Mouse (Mus musculus): Measurements from ENCODE around the gene Cyp17a1.

The Cyp17a1 gene

DNA sequence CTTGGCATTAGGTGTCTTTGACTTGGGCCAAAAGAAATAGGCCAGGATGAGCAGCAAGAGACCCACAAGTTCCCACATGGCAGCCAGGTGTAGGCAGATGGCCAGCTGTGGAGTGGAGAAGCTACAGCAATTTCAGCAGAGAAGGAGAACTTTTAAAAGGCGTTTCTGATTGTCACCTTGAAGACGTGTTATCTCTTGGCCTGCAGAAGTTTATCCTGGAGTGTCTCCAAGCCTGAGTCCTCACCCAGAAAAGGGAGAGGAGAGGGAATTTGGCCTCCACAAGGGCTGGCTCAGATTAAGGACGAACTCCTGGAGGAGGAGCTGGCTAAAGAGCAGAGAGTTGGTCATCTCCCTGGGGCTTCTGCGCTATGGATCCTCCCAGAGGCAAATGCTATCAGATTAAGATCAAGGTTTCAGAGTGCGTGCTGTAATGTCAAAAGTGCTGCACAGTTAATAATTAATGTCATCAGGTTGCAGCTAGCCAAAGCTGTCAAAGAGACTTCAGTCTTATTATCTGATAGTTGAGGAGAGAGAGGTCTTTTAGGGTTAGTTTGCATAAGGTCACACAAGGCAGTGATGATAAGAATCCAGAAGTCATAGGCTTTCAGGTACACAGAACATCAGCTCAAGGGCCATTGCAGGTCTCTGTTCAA is at the start of gene Cyp17a1:
Gene Cyp17a1 (minus strand): TSS at position 407 of the 653 bp plus-strand sequence.
- DNase-seq: no peak

DNA sequence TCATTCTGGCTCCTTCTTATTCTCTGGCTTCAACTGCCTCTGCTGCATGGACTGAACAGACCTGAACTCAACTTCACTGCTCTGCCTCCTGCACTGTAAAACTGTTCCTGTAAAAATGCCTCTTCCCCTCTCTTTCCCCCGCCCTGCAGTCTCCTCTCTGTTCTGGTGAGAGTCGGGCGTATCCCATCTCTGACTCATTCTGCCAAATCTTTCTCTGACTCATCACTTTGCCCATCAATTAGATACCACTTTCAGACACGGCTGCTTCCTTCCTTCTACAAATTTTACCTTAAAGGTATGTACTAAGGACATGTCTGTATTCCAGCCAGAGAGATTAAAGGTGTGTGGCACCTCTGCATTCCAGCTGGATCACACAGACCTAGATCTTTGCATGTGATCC is 45.2 kb upstream of the Cyp17a1 start:
- DNase-seq: no peak

DNA sequence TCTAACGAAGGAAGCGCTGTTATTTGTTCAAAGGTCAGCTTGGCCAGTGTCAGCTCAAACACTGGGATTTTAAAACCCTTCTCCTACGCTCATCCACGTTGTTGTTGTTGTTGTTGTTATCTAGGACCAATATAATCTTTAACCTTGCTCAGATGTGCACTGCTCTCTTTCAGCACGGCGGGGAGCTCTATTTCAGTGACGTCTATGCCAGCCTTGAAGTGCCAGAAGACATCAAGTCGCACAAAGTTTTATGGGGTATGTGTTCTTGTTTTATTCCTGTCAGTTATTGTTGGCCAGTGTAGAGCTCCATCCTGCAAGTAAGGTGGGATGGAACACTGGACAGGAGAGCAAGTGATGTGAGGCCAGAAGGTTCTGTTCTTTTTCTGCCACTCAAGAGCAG is 42.0 kb upstream of the Cyp17a1 start:
- DNase-seq: no peak

- DNase-seq: no peak
Measured at GRCm38 (mm10) chr19:46714234-46714633, 41.3 kb upstream of the Cyp17a1 start.

DNA sequence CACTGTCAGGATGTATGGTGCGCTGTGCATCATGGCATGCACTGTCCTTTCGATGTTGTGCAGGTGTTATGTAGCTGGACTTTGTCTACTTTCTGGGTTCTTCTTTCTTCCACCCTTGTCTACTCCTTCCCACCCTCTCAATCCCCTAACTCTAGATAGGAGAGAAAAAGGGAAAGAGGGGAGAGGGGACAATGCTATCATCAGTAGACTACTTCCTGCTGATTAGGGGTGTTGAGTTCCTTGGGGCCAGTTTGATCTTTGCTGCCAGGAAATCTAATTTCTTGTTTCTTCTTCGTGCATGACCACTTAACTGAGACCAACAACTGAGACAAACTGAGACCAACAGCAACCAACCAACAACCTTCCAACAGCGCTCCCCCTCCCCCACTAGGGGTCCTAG is 37.6 kb upstream of the Cyp17a1 start:
- no peak for DNase-seq

GRCm38 (mm10) chr19:46707296-46708151 is 34.6 kb upstream of the Cyp17a1 start, which contains the start of gene As3mt:
As3mt (plus strand) TSS chr19:46707458.
- DNase-seq: peak; percentile 84 to 86

DNA sequence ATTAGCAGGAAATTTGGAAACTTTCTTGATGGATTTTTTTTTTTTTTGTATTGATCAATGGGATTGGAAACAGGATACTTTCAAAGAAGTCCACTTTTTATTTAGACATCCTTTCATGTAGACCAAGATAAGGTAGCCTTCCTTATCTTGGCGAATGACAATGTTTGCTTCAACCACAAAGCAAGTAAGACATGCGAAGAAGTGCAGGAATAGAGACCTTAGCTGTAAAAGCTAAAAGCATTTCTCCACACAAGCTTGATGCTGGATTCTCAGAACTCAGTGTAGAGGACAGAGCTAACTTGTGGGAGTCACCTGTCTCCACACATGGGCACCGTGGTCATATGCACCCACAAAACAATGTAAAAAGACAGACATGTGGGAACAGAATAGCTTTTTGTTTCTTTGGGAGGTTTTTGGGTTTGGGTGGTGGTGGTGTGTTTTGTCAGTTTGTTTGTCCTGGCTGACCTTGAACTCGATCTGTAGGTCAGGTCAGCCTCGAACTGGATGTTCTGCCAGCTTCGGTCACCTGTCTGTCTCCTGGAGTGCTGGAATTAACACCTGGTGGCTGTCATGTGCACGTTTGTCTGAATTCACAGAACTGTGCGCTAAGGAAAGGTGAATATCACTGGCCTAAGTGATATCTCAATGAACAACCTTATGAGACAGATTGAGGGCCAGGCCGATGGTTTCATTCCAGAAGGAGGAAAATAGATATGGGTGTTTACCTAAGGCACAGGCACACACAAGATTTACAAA is 33.7 kb upstream of the Cyp17a1 start:
- DNase-seq: no peak

GRCm38 (mm10) chr19:46705779-46706495 is 33.0 kb upstream of the Cyp17a1 start:
- DNase-seq: no peak

GRCm38 (mm10) chr19:46701156-46701555 is 28.2 kb upstream of the Cyp17a1 start:
- no peak for DNase-seq

DNA sequence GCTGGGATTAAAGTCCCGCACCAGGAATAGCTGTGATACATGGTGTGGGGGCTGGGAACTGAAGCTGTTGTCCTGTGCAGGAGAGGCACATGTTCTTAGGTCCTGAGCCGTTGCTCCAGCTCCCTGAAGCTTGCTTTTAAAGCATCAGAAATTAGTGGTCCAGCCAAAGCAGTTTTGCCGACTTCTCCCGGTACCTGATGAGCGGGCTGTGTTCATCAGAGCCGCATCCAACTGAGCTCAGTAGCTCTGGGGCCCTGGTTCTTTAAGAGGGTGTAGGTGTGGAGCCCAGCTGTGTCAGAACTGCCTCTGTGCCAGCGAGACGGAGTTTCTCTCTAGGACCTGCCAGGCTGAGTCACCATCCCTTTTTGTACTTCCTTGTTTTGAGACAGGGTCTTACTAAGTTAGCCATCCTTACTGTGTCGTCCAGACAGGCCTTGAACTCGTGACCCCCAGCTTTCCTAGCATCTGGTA is 26.1 kb upstream of the Cyp17a1 start:
- DNase-seq: no peak

- no peak for DNase-seq
Measured at GRCm38 (mm10) chr19:46697840-46698517, 25.0 kb upstream of the Cyp17a1 start.

DNA sequence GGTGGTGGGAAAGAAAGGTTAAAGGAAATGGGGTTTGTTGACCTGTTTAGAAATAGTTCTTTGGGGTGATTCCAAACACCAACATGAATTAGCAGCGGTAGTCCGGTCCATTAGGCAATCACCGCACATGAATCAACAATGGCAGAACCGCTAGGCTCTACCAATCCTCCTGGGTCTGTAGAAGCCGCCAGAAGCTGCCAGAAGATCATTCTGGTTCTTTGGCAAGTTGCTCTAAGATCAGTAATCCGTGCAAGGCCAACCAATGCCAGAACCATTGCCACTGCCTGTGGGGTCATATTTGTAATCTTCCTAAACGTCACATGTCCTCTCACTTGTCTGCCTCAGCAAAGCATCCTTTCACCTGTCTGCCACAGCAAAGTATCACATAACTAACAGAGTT is 24.0 kb upstream of the Cyp17a1 start:
- no peak for DNase-seq

DNA sequence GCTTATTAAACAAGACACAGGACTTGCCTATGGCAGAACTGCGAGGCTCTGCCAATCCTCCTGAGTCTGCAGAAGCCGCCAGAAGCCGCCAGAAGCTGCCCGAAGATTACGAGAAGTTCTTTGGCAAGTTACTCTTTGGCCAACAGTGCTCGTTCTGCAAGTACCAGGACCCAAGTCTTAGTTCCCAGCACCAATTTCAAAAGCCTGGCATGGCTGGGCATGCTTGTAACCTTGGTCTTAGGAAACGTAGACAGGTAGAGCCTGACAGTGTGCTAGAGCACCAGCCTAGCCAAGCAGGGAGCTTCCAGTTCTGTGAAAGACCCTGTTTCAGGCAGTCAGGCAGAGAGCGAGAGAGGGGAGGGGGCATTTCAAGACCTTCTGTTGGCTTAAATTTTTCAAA is 23.5 kb upstream of the Cyp17a1 start:
- no peak for DNase-seq

DNA sequence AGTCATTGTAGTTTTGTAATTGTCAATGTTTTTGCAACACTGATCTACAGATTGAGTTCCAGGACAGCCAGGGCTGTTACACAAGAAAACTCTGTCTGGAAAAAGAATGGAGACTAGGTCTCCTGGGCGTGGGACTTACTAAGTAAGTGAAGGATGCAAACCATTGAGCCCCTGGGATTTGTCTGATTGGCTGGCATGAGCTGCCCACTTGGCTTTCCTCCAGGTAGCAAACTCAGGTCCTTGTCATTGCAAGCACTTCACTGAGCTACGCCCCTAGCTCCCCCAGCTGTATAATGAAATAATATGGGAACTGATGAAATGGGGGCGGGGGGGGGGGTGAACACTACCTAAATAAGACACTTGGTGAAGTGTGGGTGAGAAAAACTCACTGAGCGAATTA is 20.2 kb upstream of the Cyp17a1 start:
- DNase-seq: no peak

DNA sequence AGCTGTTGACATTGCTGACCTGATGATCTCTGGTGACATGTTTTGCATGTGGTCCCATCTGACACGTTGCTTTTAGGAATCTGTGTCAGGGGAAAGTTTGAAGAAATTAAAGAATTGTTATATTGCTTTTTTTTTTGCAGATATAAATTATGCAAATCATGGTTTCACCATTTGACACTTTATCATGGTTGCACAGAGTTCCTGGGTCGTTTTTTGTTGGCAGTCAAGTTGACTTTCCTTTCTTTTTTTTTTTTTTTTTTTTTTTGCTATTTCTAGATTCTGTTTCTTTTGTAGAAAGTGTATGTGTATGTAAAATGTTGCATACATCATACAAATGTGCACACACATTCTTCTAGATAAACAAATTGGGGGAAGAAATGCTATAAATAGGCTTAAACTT is 18.1 kb upstream of the Cyp17a1 start:
- no peak for DNase-seq

- no peak for DNase-seq
Measured at GRCm38 (mm10) chr19:46690387-46690786, 17.4 kb upstream of the Cyp17a1 start.

- peak; percentile 88 to 90 for DNase-seq
Measured at GRCm38 (mm10) chr19:46689460-46690372, 16.7 kb upstream of the Cyp17a1 start, which contains the start of gene Borcs7. Borcs7 (plus strand) TSS chr19:46689906.

GRCm38 (mm10) chr19:46679720-46680383 is 6.9 kb upstream of the Cyp17a1 start:
- no peak for DNase-seq

- DNase-seq: no peak
Measured at GRCm38 (mm10) chr19:46675641-46676040, 2.7 kb upstream of the Cyp17a1 start.

DNA sequence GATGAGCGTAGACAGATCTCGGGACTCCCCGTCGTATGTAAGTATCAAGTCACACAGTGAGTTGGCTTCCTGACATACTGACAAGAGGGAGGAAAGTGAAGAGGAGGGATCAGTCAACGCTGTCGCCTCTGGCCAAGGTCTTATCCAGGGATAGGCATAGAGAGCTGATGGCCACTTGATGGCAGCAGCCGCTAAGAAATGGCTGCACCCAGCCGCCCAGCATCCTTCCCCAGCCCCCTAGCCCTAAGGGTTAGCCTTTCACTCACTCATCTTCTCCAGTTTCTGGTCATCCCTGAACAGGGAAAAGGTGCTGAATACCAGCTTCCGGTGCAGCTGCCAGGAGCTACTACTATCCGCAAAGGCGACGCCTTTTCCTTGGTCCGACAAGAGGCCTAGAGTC is 2.3 kb downstream of the Cyp17a1 start:
- peak; percentile 50 to 71 for DNase-seq

Measured in lung, postnatal 4 days (tissue).